Mouse (Mus musculus) common myeloid progenitor, adult 5-6 weeks (primary cell): ENCODE measurements at regions not wholly inside any gene's neighbourhood (a gene's known extent, or its start where the extent isn't known, plus 50 kb on each side); places are given as distances from the start of the nearest gene placed in this dataset.
"Not testable (repeated sequence)": the region's sequence is repeated elsewhere in the genome, so short reads cannot be mapped to it uniquely, and the experiment has no call there.

Experiments
- ATAC-seq: replicated peaks from 2 replicates; pipeline ENCODE4 v1.8.0; 2016; ENCODE audit warnings: low read depth, mild to moderate bottlenecking, moderate TSS enrichment, inconsistent platforms; ENCODE audit not compliant: poor library complexity, severe bottlenecking

DNA sequence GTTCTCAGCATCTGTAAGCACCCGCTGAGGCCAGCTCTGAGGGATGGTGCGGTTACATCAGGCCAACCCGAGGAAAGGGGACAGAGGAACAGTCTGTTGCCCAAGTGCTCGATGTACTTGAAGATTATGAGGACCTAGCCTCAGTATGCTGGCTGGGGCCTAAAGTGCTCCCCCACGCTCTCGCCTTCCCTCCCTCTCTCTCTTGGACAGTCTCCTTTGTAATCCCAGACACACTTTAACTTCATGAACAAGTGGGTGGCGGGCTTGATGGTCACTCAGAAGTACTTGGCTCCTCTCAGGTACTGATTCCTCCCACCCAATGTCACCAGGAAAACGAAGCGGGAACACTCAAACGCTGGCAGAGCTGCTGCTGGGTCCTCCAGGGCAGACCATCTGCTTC is 93.1 kb downstream of the Vcpkmt start:
- ATAC-seq, result no peak

DNA sequence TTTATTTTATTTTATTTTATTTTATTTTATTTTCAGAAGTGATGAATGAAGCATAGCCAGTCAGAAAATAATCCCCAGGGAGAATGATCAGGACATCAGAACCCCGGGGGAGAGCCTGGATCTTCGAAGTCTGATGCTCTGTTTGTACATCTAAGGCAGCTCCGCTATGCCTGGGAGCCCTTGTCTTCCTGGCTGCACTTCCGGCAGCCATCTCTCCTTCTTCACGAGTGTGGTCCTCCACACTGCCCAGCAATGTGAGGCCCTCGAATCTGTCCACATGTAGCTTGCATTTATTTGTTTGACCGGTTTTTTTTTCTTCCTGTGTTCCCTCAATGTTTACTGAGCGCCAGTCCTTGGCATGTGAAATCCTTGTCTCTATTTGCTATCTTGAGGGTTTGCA is 95.9 kb downstream of the Vcpkmt start:
- no peak for ATAC-seq

- ATAC-seq, result peak; percentile 99
These were observed 96.9 kb downstream of the Vcpkmt start for GRCm38 (mm10) chr12:69485652-69486651.

- ATAC-seq, result no peak
These were observed 101.4 kb downstream of the Vcpkmt start for GRCm38 (mm10) chr12:69481420-69481819.

DNA sequence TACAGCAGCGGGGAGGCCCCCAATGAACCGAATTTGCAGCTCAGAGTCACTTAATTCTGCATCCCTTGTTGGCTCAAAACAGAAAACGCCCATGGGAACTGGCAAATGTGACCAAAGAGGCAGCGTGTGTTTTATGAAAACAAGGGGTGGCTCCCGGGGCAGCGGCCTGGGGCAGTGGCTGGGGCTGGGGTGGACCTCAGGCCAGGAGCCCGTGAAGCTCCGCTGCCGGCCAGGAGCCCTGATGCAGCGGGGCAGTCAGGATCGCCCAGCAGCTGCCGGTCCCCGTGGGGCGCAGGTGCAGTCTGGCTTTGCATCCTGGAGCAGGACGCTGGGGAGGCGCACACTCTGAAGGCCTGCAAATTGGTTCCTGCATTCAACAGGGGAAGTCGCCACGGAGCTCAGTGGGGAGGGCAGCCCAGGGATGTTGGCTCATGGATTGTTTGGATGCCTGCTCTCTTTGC is 104.4 kb upstream of the Gm9887 start:
- ATAC-seq, result peak; percentile 40

GRCm38 (mm10) chr12:69476131-69476530 is 103.9 kb upstream of the Gm9887 start:
- ATAC-seq, result no peak; the same call in 1 of the 2 replicates

- ATAC-seq, result peak; percentile 60
These were observed 102.8 kb upstream of the Gm9887 start for GRCm38 (mm10) chr12:69474916-69475661.

DNA sequence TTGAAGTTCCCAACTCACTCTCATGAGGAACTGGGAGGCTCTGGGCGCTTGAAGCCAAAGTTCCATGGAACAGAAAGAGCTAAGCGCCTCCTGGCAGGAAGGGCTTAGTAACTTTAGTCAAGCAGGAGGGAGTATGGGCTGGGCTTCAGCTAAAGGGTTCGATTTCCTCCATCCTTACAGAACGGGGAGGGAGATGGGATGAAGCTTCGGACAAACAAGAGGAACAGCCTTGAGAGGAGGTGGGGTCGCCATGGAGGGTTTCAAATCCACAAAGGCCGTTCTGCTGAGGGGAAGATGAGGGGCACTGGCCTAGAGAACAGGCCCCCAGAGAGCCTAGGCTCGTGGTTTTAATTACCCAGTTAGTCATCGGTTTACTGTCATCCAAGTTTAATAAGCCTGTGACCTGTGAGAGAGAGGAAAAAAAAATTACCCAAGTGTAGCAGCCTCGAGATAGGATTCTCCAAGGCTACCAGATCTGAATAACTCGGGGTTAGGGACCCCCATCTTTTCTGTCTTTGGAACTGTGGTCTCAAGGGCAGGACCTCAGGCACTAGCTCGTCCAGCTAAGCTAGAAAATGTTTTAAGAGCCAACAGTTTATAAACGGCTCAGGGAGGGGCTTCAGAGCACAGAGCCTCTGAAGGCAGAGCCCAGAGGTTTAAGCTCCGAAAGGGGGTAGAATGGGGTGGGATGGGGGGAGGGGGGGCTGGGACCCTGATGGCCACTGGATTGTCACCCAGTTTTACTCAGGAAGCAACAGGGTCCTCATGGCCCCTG is 102.1 kb upstream of the Gm9887 start:
- ATAC-seq, result no peak

- ATAC-seq, result no peak
These were observed 101.3 kb upstream of the Gm9887 start for GRCm38 (mm10) chr12:69473379-69474057.

DNA sequence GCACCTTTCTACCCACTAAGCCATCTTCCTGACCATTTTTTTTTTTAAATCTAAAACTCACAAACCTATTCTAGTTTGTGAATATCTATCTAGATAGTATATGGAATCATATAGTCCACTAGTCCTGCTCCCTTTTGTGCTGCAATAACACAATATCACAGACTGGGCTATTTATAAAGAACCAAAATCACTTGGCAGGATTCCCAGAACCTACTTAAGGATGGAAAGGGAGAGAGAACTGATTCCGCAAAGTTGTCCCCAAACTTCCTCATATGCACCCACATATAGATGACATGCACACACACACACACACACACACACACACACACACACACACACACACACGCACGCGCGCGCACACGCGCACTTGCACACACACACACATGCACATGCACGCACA is 100.7 kb upstream of the Gm9887 start:
- ATAC-seq, result no peak; the same call in 1 of the 2 replicates

GRCm38 (mm10) chr12:69471876-69472275 is 99.6 kb upstream of the Gm9887 start:
- no peak for ATAC-seq

- no peak for ATAC-seq
These were observed 96.7 kb upstream of the Gm9887 start for GRCm38 (mm10) chr12:69469004-69469403.

- no peak for ATAC-seq
These were observed 95.1 kb upstream of the Gm9887 start for GRCm38 (mm10) chr12:69467363-69467762.

- no peak for ATAC-seq
These were observed 92.6 kb upstream of the Gm9887 start for GRCm38 (mm10) chr12:69464906-69465305.

GRCm38 (mm10) chr12:69463327-69463726 is 91.1 kb upstream of the Gm9887 start:
- not testable (repeated sequence) for ATAC-seq

DNA sequence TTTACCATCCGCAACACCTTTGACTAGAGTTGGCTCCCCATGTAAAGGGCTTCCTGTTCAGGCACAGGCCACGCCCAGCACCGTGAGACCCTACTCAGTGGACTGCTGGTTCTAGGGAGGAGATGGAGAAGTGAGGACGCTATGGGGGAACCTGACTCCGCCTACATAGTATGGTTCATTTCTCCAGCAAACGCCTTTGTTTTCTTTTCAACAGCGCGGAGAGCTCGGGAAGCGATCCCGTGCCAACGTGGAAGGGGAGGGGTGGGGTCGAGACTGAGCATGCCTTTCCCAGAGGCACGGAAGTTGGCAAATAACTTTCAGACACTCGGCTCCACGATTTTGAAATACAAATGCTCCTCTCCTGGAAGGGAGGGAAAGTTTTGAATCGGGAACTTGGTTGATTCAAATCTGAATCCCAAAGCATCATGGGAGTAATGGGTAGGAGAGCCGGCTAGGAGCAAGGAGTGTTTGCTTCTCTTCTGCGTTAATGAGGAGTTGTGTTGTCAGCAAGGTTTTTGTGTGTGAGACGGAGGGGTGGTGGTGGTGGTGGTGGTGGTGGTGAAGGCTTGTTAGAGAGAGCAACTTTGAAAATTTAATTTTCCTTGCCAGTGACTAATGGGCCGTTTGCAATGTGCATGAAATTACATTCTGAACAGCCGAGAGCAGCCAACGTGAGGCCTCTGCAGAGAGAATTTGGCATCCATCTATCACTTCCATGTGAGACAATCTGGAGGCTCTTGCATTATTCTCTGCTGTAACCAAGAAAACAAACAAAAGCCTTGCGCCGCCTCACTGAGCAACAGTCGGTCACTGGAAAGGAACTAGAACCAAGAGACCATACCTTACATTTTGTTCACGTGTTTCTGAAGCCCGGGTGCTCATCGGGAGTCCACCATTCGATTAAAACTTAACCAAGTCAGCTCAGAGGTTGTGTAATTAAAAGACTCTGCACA is 89.9 kb upstream of the Gm9887 start:
- ATAC-seq, result peak; percentile 80

GRCm38 (mm10) chr12:69460552-69461079 is 88.4 kb upstream of the Gm9887 start:
- ATAC-seq, result no peak

GRCm38 (mm10) chr12:69458170-69458841 is 86.0 kb upstream of the Gm9887 start:
- peak; percentile 67; the same call in 1 of the 2 replicates for ATAC-seq
